Mouse (Mus musculus): ENCODE measurements around the gene Zcwpw1. TPM values are rescaled to one million over a fixed set of nuclear protein-coding genes. Genes with fewer than 3 reads are reported as not detected.

Gene Zcwpw1
- polyA plus RNA-seq, 1 experiment from 2014 or later, result 7.8 TPM

- Histone ChIP-seq H3K4me2 (peak overlapping the region; percentile 6; the same call in 1 of the 2 replicates), H3K4me1 (replicated peaks) (peaks cover 63% of the 10 kb centered on the region), H3K4me3 (no peak overlapping the region), H3K27ac (peak overlapping the region; percentile 74), H3K36me3 (peaks cover 24% of the 10 kb centered on the region), H3K27me3 (no peaks in the 10 kb centered on the region), H3K9me3 (replicated peaks) (no peaks in the 10 kb centered on the region), H3K9ac (no peak overlapping the region)
- peak; percentile 24; the same call in 1 of the 2 replicates for ATAC-seq (replicated peaks; ENCODE audit: insufficient number of reproducible peaks, insufficient read depth, low FRiP score, low read depth)
- 32% methylated on average over 10 of the region's 10 CpGs for WGBS
These were observed 30.5 kb upstream of the Zcwpw1 start for GRCm38 (mm10) chr5:137756882-137757661.

- Histone ChIP-seq H3K4me3 (no peak overlapping the region), H3K27ac (peak overlapping the region; percentile 74), H3K9ac (peak overlapping the region; percentile 28; the same call in 1 of the 2 replicates), H3K9me3 (replicated peaks) (no peaks in the 10 kb centered on the region), H3K36me3 (peaks cover 18% of the 10 kb centered on the region), H3K4me1 (replicated peaks) (peaks cover 57% of the 10 kb centered on the region), H3K27me3 (no peaks in the 10 kb centered on the region), H3K4me2 (0 out of 2 replicates have a peak overlapping the region, but pooled peaks have one; percentile 6)
- peak; percentile 65 for ATAC-seq (replicated peaks; ENCODE audit: insufficient number of reproducible peaks, insufficient read depth, low FRiP score, low read depth)
- WGBS, result 60% methylated on average over 6 of the region's 6 CpGs
These were observed 29.7 kb upstream of the Zcwpw1 start for GRCm38 (mm10) chr5:137757887-137758286.

- ATAC-seq (replicated peaks; ENCODE audit: insufficient number of reproducible peaks, insufficient read depth, low FRiP score, low read depth), result no peak
- no peak overlapping the region for H3K4me3 ChIP-seq
- H3K36me3 ChIP-seq, result peaks cover 17% of the 10 kb centered on the region
- no peak overlapping the region for H3K4me2 ChIP-seq
- H3K4me1 ChIP-seq (replicated peaks), result peaks cover 47% of the 10 kb centered on the region
- no peaks in the 10 kb centered on the region for H3K27me3 ChIP-seq
- no peak overlapping the region for H3K9ac ChIP-seq
- no peak overlapping the region for H3K27ac ChIP-seq
- WGBS, result 85% methylated on average over 19 of the region's 19 CpGs
- no peaks in the 10 kb centered on the region for H3K9me3 ChIP-seq (replicated peaks)
These were observed 28.6 kb upstream of the Zcwpw1 start for GRCm38 (mm10) chr5:137758921-137759534.

GRCm38 (mm10) chr5:137759971-137760412, 27.6 kb upstream of the Zcwpw1 start:
- H3K4me2 ChIP-seq, result no peak overlapping the region
- ATAC-seq (replicated peaks; ENCODE audit: insufficient number of reproducible peaks, insufficient read depth, low FRiP score, low read depth), result peak; percentile 70
- no peak overlapping the region for H3K9ac ChIP-seq
- peaks cover 17% of the 10 kb centered on the region for H3K36me3 ChIP-seq
- 52% methylated on average over 4 of the region's 4 CpGs for WGBS
- no peaks in the 10 kb centered on the region for H3K27me3 ChIP-seq
- no peaks in the 10 kb centered on the region for H3K9me3 ChIP-seq (replicated peaks)
- H3K4me1 ChIP-seq (replicated peaks), result peaks cover 47% of the 10 kb centered on the region
- H3K4me3 ChIP-seq, result no peak overlapping the region
- no peak overlapping the region; the same call in 1 of the 2 replicates for H3K27ac ChIP-seq

- H3K27ac ChIP-seq, result no peak overlapping the region
- no peaks in the 10 kb centered on the region for H3K27me3 ChIP-seq
- WGBS, result 63% methylated on average over 9 of the region's 9 CpGs
- no peaks in the 10 kb centered on the region for H3K36me3 ChIP-seq
- H3K4me3 ChIP-seq, result no peak overlapping the region
- no peaks in the 10 kb centered on the region for H3K9me3 ChIP-seq (replicated peaks)
- peaks cover 9% of the 10 kb centered on the region for H3K4me1 ChIP-seq (replicated peaks)
- H3K9ac ChIP-seq, result no peak overlapping the region
- H3K4me2 ChIP-seq, result no peak overlapping the region
- ATAC-seq (replicated peaks; ENCODE audit: insufficient number of reproducible peaks, insufficient read depth, low FRiP score, low read depth), result no peak
These were observed 22.8 kb upstream of the Zcwpw1 start for GRCm38 (mm10) chr5:137764609-137765340.

- no peaks in the 10 kb centered on the region for H3K9me3 ChIP-seq (replicated peaks)
- WGBS, result 56% methylated on average over 3 of the region's 3 CpGs
- H3K27ac ChIP-seq, result no peak overlapping the region
- no peaks in the 10 kb centered on the region for H3K36me3 ChIP-seq
- H3K4me1 ChIP-seq (replicated peaks), result peaks cover 3% of the 10 kb centered on the region; the same call in 1 of the 2 replicates
- no peak overlapping the region for H3K4me3 ChIP-seq
- no peaks in the 10 kb centered on the region for H3K27me3 ChIP-seq
- H3K9ac ChIP-seq, result no peak overlapping the region
- no peak for ATAC-seq (replicated peaks; ENCODE audit: insufficient number of reproducible peaks, insufficient read depth, low FRiP score, low read depth)
- H3K4me2 ChIP-seq, result no peak overlapping the region
These were observed 21.3 kb upstream of the Zcwpw1 start for GRCm38 (mm10) chr5:137766270-137766669.

GRCm38 (mm10) chr5:137768475-137768874, 19.1 kb upstream of the Zcwpw1 start:
- H3K27ac ChIP-seq, result no peak overlapping the region
- H3K9me3 ChIP-seq (replicated peaks), result no peaks in the 10 kb centered on the region
- no peak overlapping the region for H3K9ac ChIP-seq
- peaks cover 3% of the 10 kb centered on the region; the same call in 1 of the 2 replicates for H3K4me1 ChIP-seq (replicated peaks)
- H3K27me3 ChIP-seq, result no peaks in the 10 kb centered on the region
- H3K4me3 ChIP-seq, result no peak overlapping the region
- WGBS, result 67% methylated on average over 1 of the region's 1 CpGs
- ATAC-seq (replicated peaks; ENCODE audit: insufficient number of reproducible peaks, insufficient read depth, low FRiP score, low read depth), result no peak
- H3K36me3 ChIP-seq, result no peaks in the 10 kb centered on the region
- H3K4me2 ChIP-seq, result no peak overlapping the region

- no peaks in the 10 kb centered on the region for H3K9me3 ChIP-seq (replicated peaks)
- no peak overlapping the region for H3K4me3 ChIP-seq
- WGBS, result 35% methylated on average over 2 of the region's 2 CpGs
- no peak overlapping the region for H3K9ac ChIP-seq
- H3K4me1 ChIP-seq (replicated peaks), result peaks cover 3% of the 10 kb centered on the region; the same call in 1 of the 2 replicates
- ATAC-seq (replicated peaks; ENCODE audit: insufficient number of reproducible peaks, insufficient read depth, low FRiP score, low read depth), result 0 out of 2 replicates have a peak, but pooled peaks have one; percentile 44
- no peaks in the 10 kb centered on the region for H3K36me3 ChIP-seq
- H3K4me2 ChIP-seq, result no peak overlapping the region
- H3K27ac ChIP-seq, result no peak overlapping the region
- no peaks in the 10 kb centered on the region for H3K27me3 ChIP-seq
These were observed 16.9 kb upstream of the Zcwpw1 start for GRCm38 (mm10) chr5:137770709-137771108.

- H3K4me1 ChIP-seq (replicated peaks), result peaks cover 13% of the 10 kb centered on the region
- no peak overlapping the region for H3K9ac ChIP-seq
These were observed 14.8 kb upstream of the Zcwpw1 start for GRCm38 (mm10) chr5:137772755-137773154.

GRCm38 (mm10) chr5:137775587-137776290, 11.9 kb upstream of the Zcwpw1 start:
- WGBS, result 92% methylated on average over 2 of the region's 2 CpGs
- Histone ChIP-seq H3K9me3 (replicated peaks) (no peaks in the 10 kb centered on the region), H3K27me3 (no peaks in the 10 kb centered on the region), H3K9ac (no peak overlapping the region), H3K4me2 (no peak overlapping the region), H3K27ac (peak overlapping the region; percentile 66; the same call in 1 of the 2 replicates), H3K4me1 (replicated peaks) (peaks cover 31% of the 10 kb centered on the region), H3K36me3 (peaks cover 7% of the 10 kb centered on the region), H3K4me3 (no peak overlapping the region)
- ATAC-seq (replicated peaks; ENCODE audit: insufficient number of reproducible peaks, insufficient read depth, low FRiP score, low read depth), result no peak

More at GRCm38 (mm10) chr5:137772755-137773154, 14.8 kb upstream of the Zcwpw1 start:
- ATAC-seq (replicated peaks; ENCODE audit: insufficient number of reproducible peaks, insufficient read depth, low FRiP score, low read depth), result no peak
- Histone ChIP-seq H3K27ac (no peak overlapping the region), H3K27me3 (no peaks in the 10 kb centered on the region), H3K36me3 (no peaks in the 10 kb centered on the region), H3K4me2 (no peak overlapping the region), H3K9me3 (replicated peaks) (no peaks in the 10 kb centered on the region), H3K4me3 (no peak overlapping the region)
